Mouse (Mus musculus): ENCODE measurements around the gene Ube2g2. TPM values are rescaled to one million over a fixed set of nuclear protein-coding genes. Genes with fewer than 3 reads are reported as not detected.

Gene Ube2g2
- total RNA-seq, 2 experiments from 2014 or later, result 32.6 to 39.9 TPM

GRCm38 (mm10) chr10:77604958-77605357, 17.1 kb upstream of the Ube2g2 start:
- DNase-seq (ENCODE audit: extremely low spot score in 1 of 2, low spot score in 2 of 2), result no peak
- intact Hi-C loops (cut with DNase I), result loop anchor here (5.0 kb wide), 1 partner anchor 88 kb away; the partner anchor contains the start of gene Fam207a

- DNase-seq (ENCODE audit: extremely low spot score in 1 of 2, low spot score in 2 of 2), result no peak
- intact Hi-C loops (cut with DNase I), result loop anchor here (5.0 kb wide), 1 partner anchor 88 kb away; the partner anchor contains the start of gene Fam207a
Measured at GRCm38 (mm10) chr10:77605368-77605767, 16.7 kb upstream of the Ube2g2 start.

GRCm38 (mm10) chr10:77605908-77606826, 15.9 kb upstream of the Ube2g2 start, which contains the start of the genes Sumo3 and Gm49325:
TSS of gene Sumo3 (plus strand) at chr10:77606097.
TSS of gene Gm49325 (plus strand) at chr10:77606197.
- intact Hi-C loops (cut with DNase I), result loop anchor here (5.0 kb wide), 1 partner anchor 89 kb away; the partner anchor contains the start of gene Fam207a
- peak; percentile 89 to 97 for DNase-seq (ENCODE audit: extremely low spot score in 1 of 2, low spot score in 2 of 2)

GRCm38 (mm10) chr10:77606855-77607254, 15.2 kb upstream of the Ube2g2 start:
- no peak for DNase-seq (ENCODE audit: extremely low spot score in 1 of 2, low spot score in 2 of 2)
- intact Hi-C loops (cut with DNase I), result loop anchor here (5.0 kb wide), 1 partner anchor 90 kb away; the partner anchor contains the start of gene Fam207a

GRCm38 (mm10) chr10:77607441-77607840, 14.6 kb upstream of the Ube2g2 start:
- intact Hi-C loops (cut with DNase I), result loop anchor here (5.0 kb wide), 1 partner anchor 90 kb away; the partner anchor contains the start of gene Fam207a
- DNase-seq (ENCODE audit: extremely low spot score in 1 of 2, low spot score in 2 of 2), result no peak

GRCm38 (mm10) chr10:77608589-77608988, 13.5 kb upstream of the Ube2g2 start:
- DNase-seq (ENCODE audit: extremely low spot score in 1 of 2, low spot score in 2 of 2), result no peak
- intact Hi-C loops (cut with DNase I), result loop anchor here (5.0 kb wide), 1 partner anchor 91 kb away; the partner anchor contains the start of gene Fam207a

- intact Hi-C loops (cut with DNase I), result no loop called here
- no peak for DNase-seq (ENCODE audit: extremely low spot score in 1 of 2, low spot score in 2 of 2)
Measured at GRCm38 (mm10) chr10:77610221-77610961, 11.7 kb upstream of the Ube2g2 start.

GRCm38 (mm10) chr10:77613409-77613808, 8.7 kb upstream of the Ube2g2 start:
- DNase-seq (ENCODE audit: extremely low spot score in 1 of 2, low spot score in 2 of 2), result no peak
- intact Hi-C loops (cut with DNase I), result no loop called here

GRCm38 (mm10) chr10:77615647-77616046, 6.4 kb upstream of the Ube2g2 start:
- intact Hi-C loops (cut with DNase I), result no loop called here
- DNase-seq (ENCODE audit: extremely low spot score in 1 of 2, low spot score in 2 of 2), result no peak

- no peak for DNase-seq (ENCODE audit: extremely low spot score in 1 of 2, low spot score in 2 of 2)
- intact Hi-C loops (cut with DNase I), result no loop called here
Measured at GRCm38 (mm10) chr10:77616166-77616565, 5.9 kb upstream of the Ube2g2 start.

GRCm38 (mm10) chr10:77616926-77617325, 5.1 kb upstream of the Ube2g2 start:
- DNase-seq (ENCODE audit: extremely low spot score in 1 of 2, low spot score in 2 of 2), result no peak
- intact Hi-C loops (cut with DNase I), result no loop called here

GRCm38 (mm10) chr10:77621546-77621945, 529 bp upstream of the Ube2g2 start:
- intact Hi-C loops (cut with DNase I), result loop anchor here (5.0 to 10.0 kb wide), 3 partner anchors 39 to 353 kb away; partner anchors contain the start of genes 1810043G02Rik, Fam207a, Pttg1ip and Trpm2
- DNase-seq (ENCODE audit: extremely low spot score in 1 of 2, low spot score in 2 of 2), result no peak

GRCm38 (mm10) chr10:77623069-77623492, 1.0 kb downstream of the Ube2g2 start:
- intact Hi-C loops (cut with DNase I), result loop anchor here (5.0 to 10.0 kb wide), 3 partner anchors 41 to 352 kb away; partner anchors contain the start of genes 1810043G02Rik, Fam207a, Pttg1ip and Trpm2
- DNase-seq (ENCODE audit: extremely low spot score in 1 of 2, low spot score in 2 of 2), result no peak

- no peak for DNase-seq (ENCODE audit: extremely low spot score in 1 of 2, low spot score in 2 of 2)
- intact Hi-C loops (cut with DNase I), result loop anchor here (5.0 to 10.0 kb wide), 3 partner anchors 42 to 351 kb away; partner anchors contain the start of genes 1810043G02Rik, Fam207a, Pttg1ip and Trpm2
Measured at GRCm38 (mm10) chr10:77623639-77624400, 1.7 kb downstream of the Ube2g2 start.

GRCm38 (mm10) chr10:77624570-77624995, 2.5 kb downstream of the Ube2g2 start:
- intact Hi-C loops (cut with DNase I), result loop anchor here (5.0 to 10.0 kb wide), 3 partner anchors 42 to 350 kb away; partner anchors contain the start of genes 1810043G02Rik, Fam207a, Pttg1ip and Trpm2
- no peak for DNase-seq (ENCODE audit: extremely low spot score in 1 of 2, low spot score in 2 of 2)

GRCm38 (mm10) chr10:77626036-77626435, 4.0 kb downstream of the Ube2g2 start:
- intact Hi-C loops (cut with DNase I), result loop anchor here (10.0 kb wide), 1 partner anchor 349 kb away; the partner anchor contains the start of genes 1810043G02Rik and Trpm2

GRCm38 (mm10) chr10:77626591-77626990, 4.5 kb downstream of the Ube2g2 start:
- DNase-seq (ENCODE audit: extremely low spot score in 1 of 2, low spot score in 2 of 2), result no peak
- intact Hi-C loops (cut with DNase I), result loop anchor here (10.0 kb wide), 1 partner anchor 348 kb away; the partner anchor contains the start of genes 1810043G02Rik and Trpm2

More at GRCm38 (mm10) chr10:77626036-77626435, 4.0 kb downstream of the Ube2g2 start:
- DNase-seq (ENCODE audit: extremely low spot score in 1 of 2, low spot score in 2 of 2), result no peak

Measured in left cerebral cortex, postnatal 10 days (tissue).